Mouse (Mus musculus) hindbrain, embryonic 13.5 days (tissue): ENCODE data around the gene Snapc1. TPM values are rescaled to one million over a fixed set of nuclear protein-coding genes. Genes with fewer than 3 reads are reported as not detected.
A peak's percentile ranks its signal among the peaks of the same experiment; 100 is the strongest.

Source experiments
- ATAC-seq: fragments of 200-750 bp; cut with Nextera tagmentation; 2 replicates; pipeline ENCODE4 v1.8.0; 2017; ENCODE audit warnings: moderate TSS enrichment; ENCODE audit not compliant: low FRiP score
- H3K27ac ChIP-seq: fragments of 300-500 bp; sonication (generic); 2 replicates; pipeline ENCODE4 v1.5.1; 2015; ENCODE audit warnings: inconsistent platforms, mild to moderate bottlenecking, moderate library complexity
- H3K27me3 ChIP-seq: fragments of 300-500 bp; sonication (generic); 2 replicates; pipeline ENCODE4 v1.6.1; 2015; ENCODE audit warnings: mild to moderate bottlenecking, inconsistent platforms
- H3K36me3 ChIP-seq: fragments of 300-500 bp; sonication (generic); 2 replicates; pipeline ENCODE4 v1.6.1; 2015; ENCODE audit warnings: mild to moderate bottlenecking, inconsistent platforms
- H3K4me1 ChIP-seq: fragments of 300-500 bp; sonication (generic); replicated peaks from 2 replicates; pipeline ENCODE4 v1.6.1; 2015; ENCODE audit warnings: inconsistent platforms
- H3K4me2 ChIP-seq: fragments of 300-500 bp; sonication (generic); 2 replicates; pipeline ENCODE4 v1.6.1; 2015; ENCODE audit warnings: inconsistent platforms, mild to moderate bottlenecking, moderate library complexity
- H3K4me3 ChIP-seq: fragments of 300-500 bp; sonication (generic); 2 replicates; pipeline ENCODE4 v1.5.1; 2015; ENCODE audit warnings: mild to moderate bottlenecking, inconsistent platforms
- H3K9ac ChIP-seq: fragments of 300-500 bp; sonication (generic); 2 replicates; pipeline ENCODE4 v1.6.1; 2015; ENCODE audit warnings: mild to moderate bottlenecking, inconsistent platforms
- H3K9me3 ChIP-seq: fragments of 300-500 bp; sonication (generic); 2 replicates; pipeline ENCODE4 v1.6.1; 2016; ENCODE audit warnings: inconsistent platforms
- WGBS: fragments of 180-500 bp; shearing (Covaris S2); methylation state at CpG from one replicate; pipeline ENCODE4 v1.1.7; 2015; 5-methylcytosine and 5-hydroxymethylcytosine counted together
- polyA plus RNA-seq: library from polyadenylated mRNA; unstranded; fragments of >200 nt; fragmentation: Nextera tagmentation; extraction: Ambion mirVana; gene quantifications from 2 replicates; pipeline ENCODE4 v1.2.1, GENCODE M21; 2015

The Snapc1 gene
- polyA plus RNA-seq: 34.4 and 39.0 TPM in 2 replicates

GRCm38 (mm10) chr12:73964291-73965281, at the start of gene Snapc1:
Gene Snapc1, plus strand, starts transcription at chr12:73964481.
- no peaks in the 10 kb centered on the region for H3K27me3 ChIP-seq
- peaks cover 18% of the 10 kb centered on the region for H3K4me1 ChIP-seq
- no peaks in the 10 kb centered on the region for H3K9me3 ChIP-seq
- peak within 1 kb of the TSS; percentile 87 for H3K4me2 ChIP-seq
- peak within 1 kb of the TSS; percentile 89 for H3K9ac ChIP-seq
- ATAC-seq: peak; percentile 99
- 1% methylated on average over 60 of the region's 60 CpGs for WGBS
- peak within 1 kb of the TSS; percentile 87 for H3K4me3 ChIP-seq
- H3K36me3 ChIP-seq: peaks cover 20% of the 10 kb centered on the region
- peak within 1 kb of the TSS; percentile 87 for H3K27ac ChIP-seq

DNA sequence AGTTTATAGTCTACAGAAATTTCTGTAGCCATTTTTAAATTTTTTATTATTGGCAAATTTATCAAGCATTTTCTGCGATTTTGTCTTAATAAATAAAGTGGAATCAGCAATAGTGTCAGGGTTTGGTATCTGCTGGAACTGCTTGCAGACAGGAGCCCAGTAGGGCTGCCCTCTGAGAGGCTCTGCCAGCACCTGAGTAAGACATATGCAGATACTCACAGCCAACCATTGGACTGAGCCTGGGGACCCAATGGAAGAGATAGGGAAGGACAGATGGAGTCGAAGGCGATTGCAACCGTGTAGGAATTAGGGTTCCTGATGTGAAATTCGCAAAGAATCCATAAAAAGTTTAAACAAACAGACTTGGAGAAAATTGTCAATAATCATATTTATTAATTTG, 45.8 kb upstream of the Snapc1 start:
- no peak overlapping the region for H3K4me3 ChIP-seq
- ATAC-seq: no peak

GRCm38 (mm10) chr12:73930266-73930665, 34.0 kb upstream of the Snapc1 start:
- no peak overlapping the region for H3K4me3 ChIP-seq
- ATAC-seq: no peak
- no peak overlapping the region for H3K9ac ChIP-seq
- no peak overlapping the region for H3K4me2 ChIP-seq
- no peaks in the 10 kb centered on the region for H3K9me3 ChIP-seq
- no peak overlapping the region for H3K27ac ChIP-seq
- no peaks in the 10 kb centered on the region for H3K27me3 ChIP-seq
- peaks cover 57% of the 10 kb centered on the region for H3K36me3 ChIP-seq
- no peaks in the 10 kb centered on the region for H3K4me1 ChIP-seq
- WGBS: 85% methylated on average over 3 of the region's 3 CpGs

More for the DNA sequence above, 45.8 kb upstream of the Snapc1 start:
- Histone ChIP-seq H3K4me2 (no peak overlapping the region), H3K9ac (no peak overlapping the region), H3K27me3 (no peaks in the 10 kb centered on the region), H3K4me1 (peaks cover 2% of the 10 kb centered on the region), H3K9me3 (no peaks in the 10 kb centered on the region), H3K36me3 (no peaks in the 10 kb centered on the region), H3K27ac (no peak overlapping the region)
- 95% methylated on average over 5 of the region's 5 CpGs for WGBS

DNA sequence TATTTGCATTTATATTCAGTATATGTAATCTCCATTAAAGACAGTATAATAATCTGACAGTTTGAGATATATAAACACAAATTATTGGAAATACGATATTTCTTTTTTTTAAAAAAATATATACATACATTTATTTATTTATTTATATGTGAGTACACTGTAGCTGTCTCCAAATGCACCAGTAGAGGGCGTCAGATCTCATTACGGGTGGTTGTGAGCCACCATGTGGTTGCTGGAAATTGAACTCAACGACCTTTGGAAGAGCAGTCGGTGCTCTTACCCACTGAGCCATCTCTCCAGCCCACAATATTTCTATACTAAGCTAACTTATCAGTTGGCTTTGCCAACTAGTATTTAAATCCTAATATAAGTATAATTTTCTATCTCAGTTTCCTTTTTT, 33.0 kb upstream of the Snapc1 start:
- H3K27ac ChIP-seq: no peak overlapping the region
- H3K36me3 ChIP-seq: peaks cover 63% of the 10 kb centered on the region
- 62% methylated on average over 5 of the region's 5 CpGs for WGBS
- H3K9me3 ChIP-seq: no peaks in the 10 kb centered on the region
- H3K9ac ChIP-seq: no peak overlapping the region
- H3K27me3 ChIP-seq: no peaks in the 10 kb centered on the region
- no peak overlapping the region for H3K4me2 ChIP-seq
- no peaks in the 10 kb centered on the region for H3K4me1 ChIP-seq
- no peak for ATAC-seq
- no peak overlapping the region for H3K4me3 ChIP-seq

- Histone ChIP-seq H3K27me3 (no peaks in the 10 kb centered on the region), H3K4me1 (no peaks in the 10 kb centered on the region), H3K36me3 (peaks cover 73% of the 10 kb centered on the region), H3K4me2 (no peak overlapping the region), H3K27ac (no peak overlapping the region), H3K9ac (no peak overlapping the region), H3K4me3 (no peak overlapping the region), H3K9me3 (no peaks in the 10 kb centered on the region)
- 88% methylated on average over 2 of the region's 2 CpGs for whole genome bisulfite sequencing
- ATAC-seq: no peak
These were observed 29.8 kb upstream of the Snapc1 start for GRCm38 (mm10) chr12:73934528-73934927.

DNA sequence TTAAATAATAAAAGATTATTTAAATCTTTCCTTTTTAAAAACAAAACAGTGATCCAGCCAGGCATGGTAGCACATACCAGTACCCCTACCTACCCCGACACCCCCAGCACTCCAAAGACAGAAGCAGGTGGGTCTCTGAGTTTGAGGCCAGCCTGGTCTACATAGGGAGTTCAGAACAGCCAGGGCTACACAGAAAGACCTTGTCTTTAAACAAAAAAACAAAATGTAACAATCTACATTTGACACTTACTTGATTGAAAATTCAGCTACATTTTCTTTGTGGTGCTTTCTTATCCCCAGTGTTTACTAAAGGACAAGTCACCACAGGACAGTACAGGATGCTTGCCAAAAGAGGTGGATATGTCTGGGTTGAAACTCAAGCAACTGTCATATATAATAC, 26.9 kb upstream of the Snapc1 start, which contains the start of gene Gm49321:
Gene Gm49321 (plus strand): TSS at position 301 of the 400 bp plus-strand sequence.
- H3K4me1 ChIP-seq: no peaks in the 10 kb centered on the region
- H3K9me3 ChIP-seq: no peaks in the 10 kb centered on the region
- H3K27me3 ChIP-seq: no peaks in the 10 kb centered on the region
- H3K4me2 ChIP-seq: no peak within 1 kb of the TSS
- no peak for ATAC-seq
- H3K36me3 ChIP-seq: peaks cover 71% of the 10 kb centered on the region
- WGBS: 96% methylated on average over 1 of the region's 1 CpGs
- H3K27ac ChIP-seq: no peak within 1 kb of the TSS
- H3K4me3 ChIP-seq: no peak within 1 kb of the TSS
- no peak within 1 kb of the TSS for H3K9ac ChIP-seq

DNA sequence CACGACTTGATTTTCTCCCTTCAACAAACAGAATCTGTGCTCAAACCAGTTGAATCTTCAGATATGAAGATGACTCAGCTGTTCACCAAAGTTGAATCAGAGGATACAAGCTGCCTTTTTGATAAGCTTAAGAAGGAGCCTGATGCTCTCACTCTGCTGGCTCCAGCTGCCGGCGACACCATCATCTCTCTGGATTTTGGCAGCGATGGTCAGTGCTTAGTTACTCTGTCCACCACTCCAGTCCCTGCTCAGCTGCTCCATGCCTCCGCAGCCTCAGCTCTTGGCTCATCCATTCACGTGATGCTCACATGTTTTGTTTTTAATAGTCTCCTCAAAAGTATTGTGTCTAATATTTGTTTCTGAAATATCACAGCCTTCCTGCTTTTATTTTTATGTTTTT, 24.7 kb upstream of the Snapc1 start:
- Histone ChIP-seq H3K4me1 (no peaks in the 10 kb centered on the region), H3K9ac (no peak overlapping the region), H3K4me2 (no peak overlapping the region), H3K27ac (no peak overlapping the region), H3K9me3 (no peaks in the 10 kb centered on the region), H3K4me3 (no peak overlapping the region), H3K27me3 (no peaks in the 10 kb centered on the region), H3K36me3 (peaks cover 71% of the 10 kb centered on the region)
- no peak for ATAC-seq
- 95% methylated on average over 6 of the region's 6 CpGs for WGBS

DNA sequence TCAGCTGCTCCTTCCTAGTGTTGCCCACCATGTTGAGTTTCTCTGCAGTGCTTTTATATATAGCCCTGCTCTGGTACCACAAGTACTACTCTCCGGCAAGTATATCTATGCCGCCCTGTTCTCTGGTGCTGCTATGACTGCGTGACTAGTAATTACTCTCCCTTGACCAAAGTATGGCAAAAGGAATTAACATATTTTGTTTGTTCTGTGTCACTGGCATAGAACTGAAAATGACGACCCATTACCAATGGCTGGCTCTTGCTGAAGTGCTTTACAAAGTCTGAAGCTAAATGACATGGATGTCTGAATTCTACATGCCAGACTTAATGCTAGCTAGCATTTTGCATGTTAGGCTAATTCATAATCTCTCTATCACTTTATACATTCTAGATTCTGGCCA, 15.9 kb upstream of the Snapc1 start:
- H3K27me3 ChIP-seq: peaks cover 12% of the 10 kb centered on the region
- no peak overlapping the region for H3K9ac ChIP-seq
- H3K27ac ChIP-seq: no peak overlapping the region
- H3K4me1 ChIP-seq: peaks cover 15% of the 10 kb centered on the region
- no peak overlapping the region for H3K4me2 ChIP-seq
- peaks cover 20% of the 10 kb centered on the region for H3K36me3 ChIP-seq
- no peak for ATAC-seq
- no peaks in the 10 kb centered on the region for H3K9me3 ChIP-seq
- WGBS: 88% methylated on average over 4 of the region's 4 CpGs
- H3K4me3 ChIP-seq: no peak overlapping the region

- peak overlapping the region; percentile 78 for H3K9ac ChIP-seq
- 0 out of 2 replicates have a peak overlapping the region, but pooled peaks have one; percentile 18 for H3K27ac ChIP-seq
- peaks cover 11% of the 10 kb centered on the region for H3K36me3 ChIP-seq
- H3K4me3 ChIP-seq: peak overlapping the region; percentile 45
- no peaks in the 10 kb centered on the region for H3K9me3 ChIP-seq
- WGBS: 5% methylated on average over 46 of the region's 46 CpGs
- peak overlapping the region; percentile 73 for H3K4me2 ChIP-seq
- H3K4me1 ChIP-seq: peaks cover 19% of the 10 kb centered on the region
- H3K27me3 ChIP-seq: peaks cover 17% of the 10 kb centered on the region
- ATAC-seq: peak; percentile 91
These were observed 14.8 kb upstream of the Snapc1 start for GRCm38 (mm10) chr12:73949318-73950058.

GRCm38 (mm10) chr12:73952879-73953278, 11.4 kb upstream of the Snapc1 start:
- Histone ChIP-seq H3K27ac (no peak overlapping the region), H3K4me1 (peaks cover 19% of the 10 kb centered on the region), H3K36me3 (no peaks in the 10 kb centered on the region), H3K9me3 (no peaks in the 10 kb centered on the region), H3K27me3 (peaks cover 17% of the 10 kb centered on the region), H3K4me3 (peak overlapping the region; percentile 32), H3K4me2 (peak overlapping the region; percentile 55), H3K9ac (peak overlapping the region; percentile 61)
- WGBS: 7% methylated on average over 15 of the region's 15 CpGs
- 0 out of 2 replicates have a peak, but pooled peaks have one; percentile 50 for ATAC-seq

DNA sequence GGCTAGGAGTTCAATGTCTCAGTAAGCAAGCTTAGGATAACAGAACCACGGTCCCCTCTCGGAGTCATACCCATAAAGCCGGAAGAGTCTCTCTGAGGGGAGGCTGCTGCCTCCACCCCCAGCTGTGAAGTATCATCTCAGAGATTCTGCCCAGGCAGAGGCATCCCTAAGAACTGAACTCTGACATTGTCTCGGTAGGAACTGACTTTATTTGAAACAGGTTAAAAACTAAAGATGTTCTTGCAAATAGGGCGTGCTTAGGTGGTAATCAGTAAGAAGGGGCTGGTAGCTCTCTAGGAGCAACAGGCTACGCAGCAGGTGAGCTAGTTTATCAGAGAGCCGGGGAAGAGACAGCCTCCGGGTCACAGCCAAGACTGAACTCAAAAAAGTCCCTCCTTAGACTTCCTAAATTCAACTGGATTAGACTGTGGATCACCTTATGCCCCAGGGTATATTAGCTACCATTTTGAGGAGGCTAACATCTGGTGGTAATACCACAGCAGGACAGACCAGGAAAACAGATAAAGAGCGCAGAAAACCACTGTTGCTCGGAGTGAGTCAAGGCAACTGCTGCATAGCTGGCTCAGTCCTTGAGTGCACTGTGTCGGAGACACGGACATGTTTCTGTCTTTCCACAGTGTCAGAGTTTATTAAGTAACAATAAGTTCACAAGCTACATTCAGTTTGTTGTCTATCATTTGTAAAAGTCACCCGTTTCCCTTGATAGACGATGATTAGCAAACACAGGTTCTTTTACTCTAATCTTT, 10.7 kb upstream of the Snapc1 start:
- 53% methylated on average over 14 of the region's 14 CpGs for WGBS
- peaks cover 19% of the 10 kb centered on the region for H3K4me1 ChIP-seq

More for the DNA sequence above, 10.7 kb upstream of the Snapc1 start:
- peaks cover 12% of the 10 kb centered on the region for H3K27me3 ChIP-seq
- peak overlapping the region; percentile 55 for H3K4me2 ChIP-seq
- peak overlapping the region; percentile 32 for H3K4me3 ChIP-seq
- H3K27ac ChIP-seq: no peak overlapping the region
- ATAC-seq: no peak
- H3K9ac ChIP-seq: peak overlapping the region; percentile 61
- no peaks in the 10 kb centered on the region for H3K9me3 ChIP-seq
- no peaks in the 10 kb centered on the region for H3K36me3 ChIP-seq
